Mouse (Mus musculus) intestine, embryonic 16.5 days (tissue): ENCODE data around the gene Tm6sf2. TPM values are rescaled to one million over a fixed set of nuclear protein-coding genes. Genes with fewer than 3 reads are reported as not detected.
A peak's percentile ranks its signal among the peaks of the same experiment; 100 is the strongest.
"Not testable (repeated sequence)": the region's sequence is repeated elsewhere in the genome, so short reads cannot be mapped to it uniquely, and the experiment has no call there.

Experiments used
- ATAC-seq: fragments of 200-750 bp; cut with Nextera tagmentation; 2 replicates; pipeline ENCODE4 v1.8.0; 2017; ENCODE audit warnings: moderate TSS enrichment, moderate library complexity
- H3K27ac ChIP-seq: fragments of 300-500 bp; sonication (generic); 2 replicates; pipeline ENCODE4 v1.5.1; 2014; ENCODE audit warnings: mild to moderate bottlenecking, low read length
- H3K27me3 ChIP-seq: fragments of 300-500 bp; sonication (generic); replicated peaks from 2 replicates; pipeline ENCODE4 v1.6.1; 2014; ENCODE audit warnings: low read length, control low read depth, mixed read lengths; ENCODE audit not compliant: control insufficient read depth, insufficient read depth
- H3K36me3 ChIP-seq: fragments of 300-500 bp; sonication (generic); 2 replicates; pipeline ENCODE4 v1.6.1; 2014; ENCODE audit warnings: low read length, control low read depth; ENCODE audit not compliant: control insufficient read depth, insufficient read depth
- H3K4me1 ChIP-seq: fragments of 300-500 bp; sonication (generic); 2 replicates; pipeline ENCODE4 v1.6.1; 2014; ENCODE audit warnings: low read length, control low read depth, mixed read lengths; ENCODE audit not compliant: control insufficient read depth, insufficient read depth
- H3K4me2 ChIP-seq: fragments of 300-500 bp; sonication (generic); 2 replicates; pipeline ENCODE4 v1.6.1; 2014; ENCODE audit warnings: low read depth, low read length, control low read depth
- H3K4me3 ChIP-seq: fragments of 300-500 bp; sonication (generic); 2 replicates; pipeline ENCODE4 v1.5.1; 2014; ENCODE audit warnings: mild to moderate bottlenecking, low read length
- H3K9ac ChIP-seq: fragments of 300-500 bp; sonication (generic); 2 replicates; pipeline ENCODE4 v1.6.1; 2014; ENCODE audit warnings: low read depth, low read length
- H3K9me3 ChIP-seq: fragments of 300-500 bp; sonication (generic); 2 replicates; pipeline ENCODE4 v1.6.1; 2016; ENCODE audit warnings: low read length, control low read depth; ENCODE audit not compliant: control insufficient read depth
- WGBS: fragments of 180-500 bp; shearing (Covaris S2); extraction: QIAGEN DNeasy Blood & Tissue Kit; methylation state at CpG from one replicate; pipeline ENCODE4 v1.1.7; 2014; 5-methylcytosine and 5-hydroxymethylcytosine counted together
- polyA plus RNA-seq: library from polyadenylated mRNA; unstranded; fragments of >200 nt; fragmentation: Nextera tagmentation; extraction: Ambion mirVana; gene quantifications from 2 replicates; pipeline ENCODE4 v1.2.1, GENCODE M21; 2015

The Tm6sf2 gene
- polyA plus RNA-seq, 1 experiment from 2014 or later = 106 TPM

- H3K9me3 ChIP-seq, H3K4me3 ChIP-seq, H3K4me1 ChIP-seq, H3K9ac ChIP-seq, H3K27ac ChIP-seq, H3K4me2 ChIP-seq, H3K27me3 ChIP-seq, ATAC-seq: not testable (repeated sequence)
- WGBS = 96% methylated on average over 5 of the region's 5 CpGs
- H3K36me3 ChIP-seq = peaks cover 12% of the 10 kb centered on the region
Observed at GRCm38 (mm10) chr8:70050434-70050833, 22.3 kb upstream of the Tm6sf2 start.

GRCm38 (mm10) chr8:70057721-70058120, 15.0 kb upstream of the Tm6sf2 start:
- Histone ChIP-seq H3K36me3 (peaks cover 11% of the 10 kb centered on the region), H3K27me3 (no peaks in the 10 kb centered on the region), H3K27ac (no peak overlapping the region), H3K9me3 (no peaks in the 10 kb centered on the region), H3K4me1 (no peaks in the 10 kb centered on the region), H3K4me3 (no peak overlapping the region), H3K4me2 (no peak overlapping the region), H3K9ac (no peak overlapping the region)
- WGBS = 65% methylated on average over 1 of the region's 1 CpGs
- ATAC-seq = no peak

- WGBS = 65% methylated on average over 2 of the region's 2 CpGs
- H3K4me1 ChIP-seq = peaks cover 7% of the 10 kb centered on the region
- 0 out of 2 replicates have a peak overlapping the region, but pooled peaks have one; percentile 24 for H3K9ac ChIP-seq
- ATAC-seq = peak; percentile 21
- no peaks in the 10 kb centered on the region for H3K27me3 ChIP-seq
- H3K27ac ChIP-seq = peak overlapping the region; percentile 64
- H3K9me3 ChIP-seq = no peaks in the 10 kb centered on the region
- H3K4me2 ChIP-seq = peak overlapping the region; percentile 54
- no peak overlapping the region for H3K4me3 ChIP-seq
- H3K36me3 ChIP-seq = no peaks in the 10 kb centered on the region; the same call in 1 of the 2 replicates
Observed at GRCm38 (mm10) chr8:70071836-70072440, 786 bp upstream of the Tm6sf2 start.

GRCm38 (mm10) chr8:70073120-70073519, 396 bp downstream of the Tm6sf2 start:
- H3K27me3 ChIP-seq = no peaks in the 10 kb centered on the region
- H3K4me2 ChIP-seq = peak overlapping the region; percentile 54
- WGBS = 51% methylated on average over 8 of the region's 8 CpGs
- peak; percentile 32 for ATAC-seq
- H3K9me3 ChIP-seq = no peaks in the 10 kb centered on the region
- H3K4me1 ChIP-seq = peaks cover 7% of the 10 kb centered on the region
- H3K36me3 ChIP-seq = no peaks in the 10 kb centered on the region; the same call in 1 of the 2 replicates
- H3K9ac ChIP-seq = peak overlapping the region; percentile 68
- peak overlapping the region; percentile 85 for H3K27ac ChIP-seq
- H3K4me3 ChIP-seq = peak overlapping the region; percentile 46

GRCm38 (mm10) chr8:70073682-70074081, 958 bp downstream of the Tm6sf2 start:
- Histone ChIP-seq H3K4me3 (peak overlapping the region; percentile 46; the same call in 1 of the 2 replicates), H3K27ac (peak overlapping the region; percentile 85), H3K9me3 (no peaks in the 10 kb centered on the region), H3K4me1 (peaks cover 7% of the 10 kb centered on the region), H3K9ac (peak overlapping the region; percentile 68; the same call in 1 of the 2 replicates), H3K27me3 (no peaks in the 10 kb centered on the region), H3K4me2 (peak overlapping the region; percentile 54), H3K36me3 (no peaks in the 10 kb centered on the region; the same call in 1 of the 2 replicates)
- 56% methylated on average over 1 of the region's 1 CpGs for WGBS
- peak; percentile 69 for ATAC-seq

- H3K4me3 ChIP-seq = no peak overlapping the region
- H3K27ac ChIP-seq = no peak overlapping the region
- no peaks in the 10 kb centered on the region for H3K9me3 ChIP-seq
- no peak overlapping the region for H3K9ac ChIP-seq
- peaks cover 46% of the 10 kb centered on the region for H3K27me3 ChIP-seq
- no peak for ATAC-seq
- 90% methylated on average over 2 of the region's 2 CpGs for WGBS
- H3K4me1 ChIP-seq = peaks cover 15% of the 10 kb centered on the region
- no peak overlapping the region for H3K4me2 ChIP-seq
- no peaks in the 10 kb centered on the region for H3K36me3 ChIP-seq
Observed at GRCm38 (mm10) chr8:70081976-70082375, 9.3 kb downstream of the Tm6sf2 start.

- no peaks in the 10 kb centered on the region for H3K36me3 ChIP-seq
- no peak within 1 kb of the TSS for H3K27ac ChIP-seq
- H3K9me3 ChIP-seq = no peaks in the 10 kb centered on the region
- peak within 1 kb of the TSS; percentile 46 for H3K4me3 ChIP-seq
- H3K27me3 ChIP-seq = peaks cover 59% of the 10 kb centered on the region
- H3K9ac ChIP-seq = peak within 1 kb of the TSS; percentile 35; the same call in 1 of the 2 replicates
- ATAC-seq = peak; percentile 54
- WGBS = under 1% methylated on average over 26 of the region's 26 CpGs
- peaks cover 18% of the 10 kb centered on the region for H3K4me1 ChIP-seq
- peak within 1 kb of the TSS; percentile 67 for H3K4me2 ChIP-seq
Observed at GRCm38 (mm10) chr8:70083285-70083684, 10.6 kb downstream of the Tm6sf2 start, which contains the start of gene Hapln4. Hapln4 (plus strand) TSS chr8:70083457.

- no peaks in the 10 kb centered on the region for H3K9me3 ChIP-seq
- 0 out of 2 replicates have a peak, but pooled peaks have one; percentile 32 for ATAC-seq
- peak overlapping the region; percentile 67 for H3K4me2 ChIP-seq
- H3K27ac ChIP-seq = no peak overlapping the region
- H3K27me3 ChIP-seq = peaks cover 70% of the 10 kb centered on the region
- H3K4me1 ChIP-seq = peaks cover 19% of the 10 kb centered on the region
- WGBS = 2% methylated on average over 71 of the region's 71 CpGs
- peak overlapping the region; percentile 35; the same call in 1 of the 2 replicates for H3K9ac ChIP-seq
- H3K36me3 ChIP-seq = no peaks in the 10 kb centered on the region
- H3K4me3 ChIP-seq = peak overlapping the region; percentile 46
Observed at GRCm38 (mm10) chr8:70084191-70085065, 11.7 kb downstream of the Tm6sf2 start.

GRCm38 (mm10) chr8:70086151-70086550, 13.4 kb downstream of the Tm6sf2 start:
- 43% methylated on average over 1 of the region's 1 CpGs for WGBS
- Histone ChIP-seq H3K4me3 (no peak overlapping the region), H3K4me2 (no peak overlapping the region), H3K27ac (no peak overlapping the region), H3K4me1 (peaks cover 19% of the 10 kb centered on the region), H3K9me3 (no peaks in the 10 kb centered on the region), H3K36me3 (no peaks in the 10 kb centered on the region), H3K27me3 (peaks cover 83% of the 10 kb centered on the region), H3K9ac (no peak overlapping the region)
- ATAC-seq = no peak
